Mouse (Mus musculus) midbrain, embryonic 10.5 days (tissue): ENCODE measurements at regions not wholly inside any gene's neighbourhood (a gene's known extent, or its start where the extent isn't known, plus 50 kb on each side); places are given as distances from the start of the nearest gene placed in this dataset.

ENCODE experiments used
- DNase-seq: peaks from one replicate; pipeline ENCODE4 v3.0.0-alpha.2; 2017; ENCODE audit warnings: low spot score
- H3K27ac ChIP-seq: fragments of 300-500 bp; sonication (generic); replicated peaks from 2 replicates; pipeline ENCODE4 v1.5.1; 2016; ENCODE audit warnings: mild to moderate bottlenecking
- H3K27me3 ChIP-seq: fragments of 300-500 bp; sonication (generic); 2 replicates; pipeline ENCODE4 v1.6.1; 2016; ENCODE audit warnings: low read depth, mild to moderate bottlenecking; ENCODE audit not compliant: poor library complexity, severe bottlenecking
- H3K36me3 ChIP-seq: fragments of 300-500 bp; sonication (generic); 2 replicates; pipeline ENCODE4 v1.6.1; 2016; ENCODE audit warnings: mild to moderate bottlenecking, moderate library complexity
- H3K4me1 ChIP-seq: fragments of 300-500 bp; sonication (generic); 2 replicates; pipeline ENCODE4 v1.6.1; 2016
- H3K4me3 ChIP-seq: fragments of 300-500 bp; sonication (generic); 2 replicates; pipeline ENCODE4 v1.5.1; 2016; ENCODE audit warnings: mild to moderate bottlenecking, moderate library complexity
- H3K9me3 ChIP-seq: fragments of 300-500 bp; sonication (generic); replicated peaks from 2 replicates; pipeline ENCODE4 v1.6.1; 2016; ENCODE audit warnings: mild to moderate bottlenecking
- WGBS: fragments of 180-500 bp; shearing (Covaris S2); methylation state at CpG from one replicate; pipeline ENCODE4 v1.1.7; 2016; 5-methylcytosine and 5-hydroxymethylcytosine counted together

GRCm38 (mm10) chr4:8367487-8368276 lies 128.8 kb upstream of the Car8 start:
- no peak overlapping the region for H3K4me3 ChIP-seq
- no peak for DNase-seq
- peaks cover 8% of the 10 kb centered on the region for H3K4me1 ChIP-seq
- H3K27me3 ChIP-seq: no peaks in the 10 kb centered on the region
- no peaks in the 10 kb centered on the region for H3K36me3 ChIP-seq
- no peak overlapping the region for H3K27ac ChIP-seq
- no peaks in the 10 kb centered on the region for H3K9me3 ChIP-seq
- 66% methylated on average over 13 of the region's 13 CpGs for WGBS

DNA sequence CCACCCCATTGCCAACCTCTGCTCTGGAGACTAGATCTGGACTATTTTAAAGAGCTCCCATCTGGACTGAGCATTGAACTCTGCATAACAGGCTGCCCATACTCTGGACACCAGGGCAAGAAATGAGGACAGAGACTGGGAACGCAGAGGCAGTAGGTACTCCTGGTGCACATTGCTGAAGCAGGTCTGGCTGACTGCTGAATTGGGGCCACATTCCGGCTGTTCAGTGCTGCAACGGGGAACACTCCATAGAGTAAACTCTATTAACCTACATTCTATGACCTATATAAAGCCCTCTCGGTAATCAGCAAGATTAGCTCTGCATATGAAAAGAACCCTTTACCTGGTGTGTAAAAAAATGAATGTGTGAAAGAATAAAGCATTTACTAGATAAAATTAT lies 128.1 kb upstream of the Car8 start:
- H3K27me3 ChIP-seq: no peaks in the 10 kb centered on the region
- H3K27ac ChIP-seq: no peak overlapping the region
- no peak overlapping the region for H3K4me3 ChIP-seq
- no peaks in the 10 kb centered on the region for H3K9me3 ChIP-seq
- WGBS: 68% methylated on average over 4 of the region's 4 CpGs
- H3K4me1 ChIP-seq: peaks cover 8% of the 10 kb centered on the region
- no peak for DNase-seq
- H3K36me3 ChIP-seq: no peaks in the 10 kb centered on the region

GRCm38 (mm10) chr4:8362409-8362808 lies 123.6 kb upstream of the Car8 start:
- 70% methylated on average over 4 of the region's 4 CpGs for WGBS
- H3K9me3 ChIP-seq: no peaks in the 10 kb centered on the region
- no peak overlapping the region for H3K4me3 ChIP-seq
- H3K27ac ChIP-seq: no peak overlapping the region
- peaks cover 8% of the 10 kb centered on the region for H3K4me1 ChIP-seq
- no peaks in the 10 kb centered on the region for H3K27me3 ChIP-seq
- DNase-seq: no peak
- H3K36me3 ChIP-seq: no peaks in the 10 kb centered on the region

DNA sequence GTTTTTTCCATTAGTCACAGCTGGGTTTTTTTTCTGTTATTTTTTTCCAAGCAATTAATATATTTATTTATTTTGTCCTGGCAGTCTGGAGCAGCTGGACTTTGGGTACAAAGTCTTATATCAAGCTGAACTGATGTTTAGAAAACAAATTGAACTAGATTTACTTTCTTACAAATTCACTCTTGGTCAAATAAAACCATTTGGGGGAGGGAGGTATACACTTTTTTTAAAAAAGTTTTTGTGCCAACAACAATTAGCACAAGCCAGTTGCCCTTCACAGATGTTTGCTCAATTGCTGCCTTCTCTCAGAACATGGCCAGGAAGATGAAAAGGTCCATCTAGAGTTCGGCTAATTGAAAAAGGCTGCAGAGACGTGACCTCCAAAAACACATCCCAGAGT lies 123.1 kb upstream of the Car8 start:
- no peak for DNase-seq
- 65% methylated on average over 2 of the region's 2 CpGs for WGBS
- H3K27ac ChIP-seq: no peak overlapping the region
- no peaks in the 10 kb centered on the region for H3K9me3 ChIP-seq
- no peak overlapping the region for H3K4me3 ChIP-seq
- peaks cover 8% of the 10 kb centered on the region for H3K4me1 ChIP-seq
- H3K27me3 ChIP-seq: no peaks in the 10 kb centered on the region
- no peaks in the 10 kb centered on the region for H3K36me3 ChIP-seq

- Histone ChIP-seq H3K4me3 (no peak overlapping the region), H3K9me3 (no peaks in the 10 kb centered on the region), H3K4me1 (peaks cover 8% of the 10 kb centered on the region), H3K27me3 (no peaks in the 10 kb centered on the region), H3K36me3 (no peaks in the 10 kb centered on the region), H3K27ac (no peak overlapping the region)
- DNase-seq: no peak
Measured at GRCm38 (mm10) chr4:8361305-8361704, 122.5 kb upstream of the Car8 start.

DNA sequence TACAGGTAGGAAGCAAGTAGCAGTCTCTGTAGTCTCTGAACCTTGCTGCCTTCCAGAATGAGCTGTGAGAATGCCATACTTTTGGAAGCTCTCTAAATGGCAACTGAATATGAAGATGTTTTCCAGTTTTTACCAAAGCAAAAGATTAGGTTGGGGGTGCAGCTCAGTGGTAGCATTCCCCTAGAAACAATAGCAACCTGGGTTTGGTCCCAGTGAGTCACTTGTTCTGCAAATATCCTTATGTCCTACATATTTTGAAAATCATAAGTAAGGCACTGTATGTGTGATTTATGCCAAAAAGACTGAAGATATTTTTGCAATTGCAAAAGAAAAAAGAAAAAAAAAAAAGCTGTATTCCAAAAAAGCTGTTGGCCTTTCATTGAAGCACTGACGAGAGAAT lies 118.6 kb upstream of the Car8 start:
- DNase-seq: no peak
- Histone ChIP-seq H3K4me1 (no peaks in the 10 kb centered on the region), H3K27ac (no peak overlapping the region), H3K36me3 (no peaks in the 10 kb centered on the region), H3K9me3 (no peaks in the 10 kb centered on the region), H3K27me3 (no peaks in the 10 kb centered on the region), H3K4me3 (no peak overlapping the region)
- 87% methylated on average over 1 of the region's 1 CpGs for WGBS

DNA sequence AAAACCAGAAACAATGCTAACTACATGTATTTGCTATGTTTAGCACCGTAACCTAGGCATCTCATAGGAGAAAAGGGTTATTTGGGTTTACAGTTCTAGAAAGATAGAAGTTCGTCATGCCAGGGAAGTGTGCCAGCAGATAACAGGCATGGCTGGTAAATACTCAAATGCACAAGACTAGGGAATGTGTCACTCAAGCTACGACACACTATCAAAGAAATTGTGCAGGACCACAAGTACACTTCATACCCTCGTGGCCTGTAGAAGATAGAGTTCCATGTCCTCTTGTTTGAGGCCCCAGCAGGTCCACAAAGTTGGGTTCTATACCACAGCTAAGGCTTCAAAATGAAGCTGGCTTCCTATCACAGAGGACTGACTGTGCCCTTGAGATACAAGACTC lies 103.1 kb upstream of the Car8 start:
- no peak for DNase-seq
- H3K9me3 ChIP-seq: no peaks in the 10 kb centered on the region
- no peaks in the 10 kb centered on the region for H3K27me3 ChIP-seq
- H3K4me1 ChIP-seq: no peaks in the 10 kb centered on the region
- no peak overlapping the region for H3K27ac ChIP-seq
- H3K4me3 ChIP-seq: no peak overlapping the region
- WGBS: 91% methylated on average over 4 of the region's 4 CpGs
- H3K36me3 ChIP-seq: no peaks in the 10 kb centered on the region

GRCm38 (mm10) chr4:8309241-8309987 lies 70.6 kb upstream of the Car8 start:
- no peaks in the 10 kb centered on the region for H3K4me1 ChIP-seq
- 90% methylated on average over 10 of the region's 10 CpGs for WGBS
- H3K27me3 ChIP-seq: no peaks in the 10 kb centered on the region
- no peak overlapping the region for H3K4me3 ChIP-seq
- H3K36me3 ChIP-seq: no peaks in the 10 kb centered on the region
- H3K9me3 ChIP-seq: no peaks in the 10 kb centered on the region
- H3K27ac ChIP-seq: no peak overlapping the region
- no peak for DNase-seq

DNA sequence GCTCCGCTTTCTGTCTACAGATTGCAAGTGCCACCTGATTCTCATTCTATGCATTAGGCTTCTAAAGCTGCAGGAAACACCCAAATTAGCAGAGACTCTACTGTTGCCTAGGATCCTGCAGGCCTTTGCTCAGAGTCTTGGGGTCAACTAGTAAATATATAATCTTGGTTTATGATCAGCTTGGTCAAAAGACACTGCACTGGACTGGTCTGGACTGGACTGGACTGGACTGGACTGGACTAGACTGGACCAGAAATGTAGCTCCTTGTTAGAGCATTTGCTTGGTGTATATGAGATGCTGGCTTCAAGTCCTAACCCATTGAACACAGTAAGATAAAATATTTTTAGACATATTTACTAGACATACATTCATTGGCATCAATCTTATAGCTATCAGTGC lies 53.7 kb upstream of the Car8 start:
- H3K9me3 ChIP-seq: no peaks in the 10 kb centered on the region
- no peak overlapping the region for H3K27ac ChIP-seq
- H3K36me3 ChIP-seq: no peaks in the 10 kb centered on the region
- peaks cover 7% of the 10 kb centered on the region for H3K4me1 ChIP-seq
- WGBS: 89% methylated on average over 1 of the region's 1 CpGs
- DNase-seq: no peak
- H3K27me3 ChIP-seq: no peaks in the 10 kb centered on the region
- no peak overlapping the region for H3K4me3 ChIP-seq

DNA sequence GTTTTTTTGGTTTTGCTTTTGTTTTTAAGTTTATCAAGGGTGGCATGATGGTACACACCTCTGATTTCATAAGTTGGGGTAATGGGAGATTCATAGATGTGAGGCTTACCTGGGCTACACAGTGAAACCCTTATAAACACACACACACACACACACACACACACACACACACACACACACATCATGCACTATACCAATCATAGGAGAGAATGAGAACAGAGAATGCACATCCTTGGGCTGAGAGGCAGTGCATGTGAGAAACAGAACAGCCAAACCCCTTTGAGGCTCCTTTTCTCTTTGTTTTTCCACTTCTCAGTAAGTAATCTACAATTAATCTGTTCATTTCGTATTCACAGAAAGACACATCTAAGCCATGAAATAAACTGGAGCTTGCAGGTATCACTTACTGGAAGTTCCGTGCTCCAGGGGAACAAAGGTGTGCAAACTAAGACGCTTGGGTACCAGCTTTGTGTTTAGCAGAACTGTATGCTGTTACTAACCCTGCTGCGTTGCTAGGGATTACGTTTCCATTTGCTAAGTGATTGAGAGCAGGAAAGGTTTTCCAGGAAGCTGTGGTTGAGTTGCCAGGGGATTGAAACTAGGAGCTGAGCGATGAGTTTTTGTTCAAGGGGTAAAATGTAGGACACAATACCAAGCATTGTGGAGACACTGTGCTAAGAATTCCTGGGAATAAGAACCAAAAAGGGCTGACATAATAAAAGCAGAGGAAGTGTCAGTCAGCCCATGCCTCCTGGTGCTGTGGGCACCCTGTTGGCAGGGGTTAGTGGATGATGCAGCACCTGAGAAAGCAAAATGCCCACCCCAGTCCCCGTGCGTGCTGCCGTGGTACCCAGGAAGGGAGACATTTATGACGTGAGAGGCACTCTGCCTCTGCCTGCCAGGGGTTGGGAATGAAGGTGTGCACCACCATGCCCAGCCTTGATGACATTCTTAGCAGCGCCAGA lies 53.0 kb upstream of the Car8 start:
- Histone ChIP-seq H3K4me3 (no peak overlapping the region), H3K36me3 (no peaks in the 10 kb centered on the region), H3K27me3 (no peaks in the 10 kb centered on the region), H3K4me1 (peaks cover 7% of the 10 kb centered on the region), H3K9me3 (no peaks in the 10 kb centered on the region), H3K27ac (0 out of 2 replicates have a peak overlapping the region, but pooled peaks have one; percentile 11)
- 69% methylated on average over 11 of the region's 11 CpGs for WGBS
- no peak for DNase-seq

- no peaks in the 10 kb centered on the region for H3K9me3 ChIP-seq
- DNase-seq: no peak
- 87% methylated on average over 5 of the region's 5 CpGs for WGBS
- peaks cover 7% of the 10 kb centered on the region for H3K4me1 ChIP-seq
- no peak overlapping the region for H3K4me3 ChIP-seq
- H3K36me3 ChIP-seq: no peaks in the 10 kb centered on the region
- H3K27me3 ChIP-seq: no peaks in the 10 kb centered on the region
- no peak overlapping the region for H3K27ac ChIP-seq
Measured at GRCm38 (mm10) chr4:8289901-8290300, 51.1 kb upstream of the Car8 start.
